ENCODE assay signal across 14 mouse cellular contexts in genomic region chr3:143475461-143475860, GRCm38 (mm10).
"Had no signal": no experiment of that assay in that cellular context is flagged by ENCODE, and none has a peak within 500 bp of the region (broad histone marks: within the 10 kb centered on the region; RNA-seq: fewer than 3 reads in every experiment).

No protein-coding gene starts in this region.

- H3K36me3 ChIP-seq: kidney, embryonic 15.5 days; liver, embryonic 13.5 days; midbrain, embryonic 10.5 days; midbrain, embryonic 13.5 days had no signal

- H3K9me3 ChIP-seq: kidney, embryonic 15.5 days; liver, embryonic 13.5 days; midbrain, embryonic 10.5 days; midbrain, embryonic 13.5 days had no signal

- H3K27me3 ChIP-seq: kidney, embryonic 15.5 days; liver, embryonic 13.5 days; midbrain, embryonic 13.5 days had no signal

- ATAC-seq: midbrain, embryonic 13.5 days had no signal

- H3K9ac ChIP-seq: kidney, embryonic 15.5 days; liver, embryonic 13.5 days; midbrain, embryonic 13.5 days had no signal

- H3K27ac ChIP-seq: kidney, embryonic 15.5 days; left cerebral cortex, adult 2 months; liver, embryonic 13.5 days; macrophage; midbrain, embryonic 10.5 days; midbrain, embryonic 13.5 days had no signal

- H3K4me3 ChIP-seq: kidney, embryonic 15.5 days; left cerebral cortex, adult 2 months; liver, embryonic 13.5 days; midbrain, embryonic 10.5 days; midbrain, embryonic 13.5 days had no signal

- DNase-seq: kidney, adult 11 months; kidney, adult 8-10 months; kidney, postnatal 10 days; kidney, postnatal 36 days; layer of hippocampus, postnatal 36 days; liver, embryonic 13.5 days; lung, adult 2 months; thymus, adult 18-20 months; thymus, postnatal 36 days had no signal

- H3K4me1 ChIP-seq: kidney, embryonic 15.5 days; liver, embryonic 13.5 days; midbrain, embryonic 10.5 days; midbrain, embryonic 13.5 days had no signal

- H3K4me2 ChIP-seq: kidney, embryonic 15.5 days; liver, embryonic 13.5 days; midbrain, embryonic 13.5 days had no signal
